Mouse (Mus musculus) left cerebral cortex, postnatal 36 days (tissue): ENCODE data around the gene Rrp1b. TPM values are rescaled to one million over a fixed set of nuclear protein-coding genes. Genes with fewer than 3 reads are reported as not detected.

Source experiments
- DNase-seq, 2 experiments: peaks; one replicate each; pipeline ENCODE4 v3.0.0; 2021 to 2022; ENCODE audit warnings: low spot score in 2 of 2, mixed read lengths in 1 of 2
- intact Hi-C: fragments of 180-260 bp; cut with DNase I; formaldehyde crosslinking; loops from one replicate; pipeline ENCODE4 v1.15.1; 2025
- total RNA-seq, 2 experiments: library from RNA; stranded (reverse); gene quantifications; 2 replicates each; pipeline ENCODE4 v1.2.3; 2021

Rrp1b gene
- total RNA-seq, result 10 to 100 TPM; 13.2 to 21.7 TPM

- intact Hi-C loops, result loop anchor here (10.0 kb wide), 1 partner anchor 459 kb away; no protein-coding TSS in a partner anchor
Measured at GRCm38 (mm10) chr17:32035609-32036508, at the start of gene Rrp1b, which contains the start of gene Hsf2bp. Gene Rrp1b (plus strand): TSS chr17:32036100. Gene Hsf2bp (minus strand): TSS chr17:32036349.

GRCm38 (mm10) chr17:31986915-31987314 lies 49.0 kb upstream of the Rrp1b start:
- intact Hi-C loops, result no loop called here
- no peak for DNase-seq

More at GRCm38 (mm10) chr17:32035609-32036508, at the start of gene Rrp1b, which contains the start of gene Hsf2bp:
- DNase-seq, result peak; percentile 81 to 82

GRCm38 (mm10) chr17:31989035-31989434 lies 46.9 kb upstream of the Rrp1b start:
- intact Hi-C loops, result no loop called here
- DNase-seq, result no peak

- no peak for DNase-seq
- intact Hi-C loops, result no loop called here
Measured at GRCm38 (mm10) chr17:31992004-31992403, 43.9 kb upstream of the Rrp1b start.

GRCm38 (mm10) chr17:31993354-31993753 lies 42.5 kb upstream of the Rrp1b start:
- DNase-seq, result no peak
- intact Hi-C loops, result no loop called here

- intact Hi-C loops, result no loop called here
- DNase-seq, result no peak
Measured at GRCm38 (mm10) chr17:31994132-31994531, 41.8 kb upstream of the Rrp1b start.

GRCm38 (mm10) chr17:31995784-31996183 lies 40.1 kb upstream of the Rrp1b start:
- intact Hi-C loops, result no loop called here
- no peak for DNase-seq

- DNase-seq, result peak in 1 of 2 experiments; percentile 12
- intact Hi-C loops, result no loop called here
Measured at GRCm38 (mm10) chr17:31996331-31996730, 39.6 kb upstream of the Rrp1b start.

- intact Hi-C loops, result no loop called here
- DNase-seq, result no peak
Measured at GRCm38 (mm10) chr17:31998351-31998750, 37.5 kb upstream of the Rrp1b start.

- intact Hi-C loops, result no loop called here
- DNase-seq, result no peak
Measured at GRCm38 (mm10) chr17:32003251-32003650, 32.6 kb upstream of the Rrp1b start.

GRCm38 (mm10) chr17:32006800-32007199 lies 29.1 kb upstream of the Rrp1b start:
- intact Hi-C loops, result no loop called here
- no peak for DNase-seq

GRCm38 (mm10) chr17:32011694-32012093 lies 24.2 kb upstream of the Rrp1b start:
- DNase-seq, result no peak
- intact Hi-C loops, result no loop called here

- DNase-seq, result no peak
- intact Hi-C loops, result no loop called here
Measured at GRCm38 (mm10) chr17:32012254-32012653, 23.6 kb upstream of the Rrp1b start.

GRCm38 (mm10) chr17:32013659-32014058 lies 22.2 kb upstream of the Rrp1b start:
- intact Hi-C loops, result no loop called here
- no peak for DNase-seq

- no peak for DNase-seq
- intact Hi-C loops, result no loop called here
Measured at GRCm38 (mm10) chr17:32016481-32016880, 19.4 kb upstream of the Rrp1b start.

- intact Hi-C loops, result no loop called here
- no peak for DNase-seq
Measured at GRCm38 (mm10) chr17:32018127-32018894, 17.6 kb upstream of the Rrp1b start.

GRCm38 (mm10) chr17:32021981-32022380 lies 13.9 kb upstream of the Rrp1b start:
- intact Hi-C loops, result no loop called here
- DNase-seq, result no peak

- DNase-seq, result no peak
- intact Hi-C loops, result no loop called here
Measured at GRCm38 (mm10) chr17:32022551-32022950, 13.3 kb upstream of the Rrp1b start.

- peak; percentile 84 for DNase-seq
- intact Hi-C loops, result loop anchor here (1.0 kb wide), 2 partner anchors 146 to 167 kb away; no protein-coding TSS in a partner anchor
Measured at GRCm38 (mm10) chr17:32023088-32023487, 12.8 kb upstream of the Rrp1b start.

- DNase-seq, result no peak
- intact Hi-C loops, result loop anchor here (1.0 to 5.0 kb wide), 3 partner anchors 183 to 502 kb away; partner anchors contain the start of gene Ndufv3
Measured at GRCm38 (mm10) chr17:32024671-32025073, 11.2 kb upstream of the Rrp1b start.
